Mouse (Mus musculus): Measurements from ENCODE around the gene Pla2g1b. TPM values are rescaled to one million over a fixed set of nuclear protein-coding genes. Genes with fewer than 3 reads are reported as not detected.
"Not testable (repeated sequence)": the region's sequence is repeated elsewhere in the genome, so short reads cannot be mapped to it uniquely, and the experiment has no call there.

Gene Pla2g1b
- total RNA-seq, 2 experiments from 2014 or later = 13.7 TPM; not detected in 1

GRCm38 (mm10) chr5:115483947-115484920, 18.2 kb downstream of the Pla2g1b start, which contains the start of gene Sirt4:
Gene Sirt4 (minus strand): TSS chr5:115484725.
- DNase-seq (ENCODE audit: low spot score in 2 of 2) = peak in 1 of 2 experiments; percentile 50

DNA sequence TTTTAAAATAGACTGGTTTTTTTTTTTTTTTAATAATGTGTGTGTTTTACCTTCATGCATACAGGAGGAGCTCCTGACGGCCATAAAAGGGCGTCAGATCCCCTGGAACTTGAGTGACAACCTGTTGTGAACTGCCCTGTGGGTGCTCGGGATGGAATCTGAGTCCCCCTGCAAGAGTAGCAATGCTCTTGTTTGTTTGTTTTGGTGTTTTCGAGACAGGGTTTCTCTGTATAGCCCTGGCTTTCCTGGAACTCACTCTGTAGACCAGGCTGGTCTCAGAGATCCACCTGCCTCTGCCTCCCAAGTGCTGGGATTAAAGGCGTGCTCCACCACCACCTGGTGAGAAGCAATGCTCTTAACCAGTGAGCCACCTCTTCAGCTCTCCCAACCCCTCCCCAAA, 18.9 kb downstream of the Pla2g1b start:
- DNase-seq (ENCODE audit: low spot score in 2 of 2) = no peak

DNA sequence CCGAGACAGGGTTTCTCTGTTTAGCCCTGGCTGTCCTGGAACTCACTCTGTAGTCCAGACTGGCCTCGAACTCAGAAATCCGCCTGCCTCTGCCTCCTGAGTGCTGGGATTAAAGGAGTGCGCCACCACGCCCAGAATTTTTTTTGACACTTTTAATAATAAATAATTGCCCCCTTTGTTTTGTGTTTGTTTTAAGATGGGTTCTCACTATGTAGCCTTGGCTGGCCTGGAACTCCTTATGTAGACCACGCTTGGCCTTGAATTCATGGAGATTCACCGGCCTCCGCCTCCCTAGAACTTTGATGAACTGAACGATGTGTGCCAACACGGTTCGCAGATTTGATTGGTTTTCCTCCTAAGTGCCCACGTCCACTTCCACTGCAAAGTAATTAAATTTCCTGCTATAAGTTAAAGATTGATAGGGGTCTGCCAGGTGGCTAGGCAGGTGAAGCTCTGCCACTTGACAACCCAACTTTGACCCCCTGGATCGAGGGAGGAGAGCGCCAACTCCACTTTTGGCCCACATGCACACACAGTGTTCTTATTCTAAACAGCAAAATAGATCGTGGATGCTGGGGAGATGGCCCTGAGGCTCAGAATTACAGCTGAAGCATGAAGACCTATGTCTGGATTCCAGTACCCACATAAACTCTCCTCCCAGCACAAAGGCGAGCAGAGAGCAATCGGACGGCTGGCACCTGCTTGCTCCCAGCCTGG, 19.6 kb downstream of the Pla2g1b start:
- DNase-seq (ENCODE audit: low spot score in 2 of 2) = no peak

GRCm38 (mm10) chr5:115486726-115487125, 20.7 kb downstream of the Pla2g1b start:
- no peak for DNase-seq (ENCODE audit: low spot score in 2 of 2)

- DNase-seq (ENCODE audit: low spot score in 2 of 2) = no peak
Observed at GRCm38 (mm10) chr5:115487353-115487752, 21.3 kb downstream of the Pla2g1b start.

GRCm38 (mm10) chr5:115487942-115488580, 22.0 kb downstream of the Pla2g1b start:
- DNase-seq (ENCODE audit: low spot score in 2 of 2) = no peak

DNA sequence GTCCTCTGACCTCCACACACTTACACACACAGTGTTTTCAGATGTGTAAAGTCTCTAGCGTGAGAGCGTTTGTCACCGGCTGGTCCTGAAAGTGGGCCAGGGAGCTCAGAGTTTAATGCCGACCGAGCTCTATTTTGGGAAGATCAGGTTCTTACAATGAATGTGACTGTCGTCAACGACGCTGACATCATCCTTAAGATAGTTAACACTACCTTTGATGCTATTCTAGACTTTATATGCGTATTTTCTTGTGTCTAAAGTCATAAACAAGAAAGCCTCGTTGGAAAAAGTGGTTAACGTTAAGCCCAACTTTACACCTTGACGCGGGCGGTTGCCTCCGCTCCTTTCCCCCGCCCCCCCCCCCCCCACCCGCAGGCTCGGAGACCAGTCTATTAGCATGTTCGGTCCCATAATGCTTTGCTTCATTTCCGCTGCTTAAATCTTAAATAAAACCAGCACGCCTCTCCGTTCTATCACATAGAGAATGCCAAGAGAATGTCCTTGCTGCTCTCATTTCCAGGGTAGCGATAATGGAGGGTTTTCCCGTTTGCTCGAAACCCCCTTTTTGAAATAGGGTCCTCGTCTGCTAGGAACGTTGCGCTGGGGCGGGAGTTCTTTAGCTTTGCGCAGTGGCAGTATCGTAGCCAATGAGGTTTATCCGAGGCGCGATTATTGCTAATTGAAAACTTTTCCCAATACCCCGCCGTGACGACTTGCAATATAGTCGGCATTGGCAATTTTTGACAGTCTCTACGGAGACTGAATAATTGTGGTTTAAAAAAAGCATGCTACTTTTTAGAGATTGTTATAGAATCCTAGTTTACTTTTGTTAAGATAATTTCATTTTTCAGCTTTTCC, 23.0 kb downstream of the Pla2g1b start:
- peak; percentile 40 to 67 for DNase-seq (ENCODE audit: low spot score in 2 of 2)

GRCm38 (mm10) chr5:115489699-115490637, 23.9 kb downstream of the Pla2g1b start:
- DNase-seq (ENCODE audit: low spot score in 2 of 2) = peak; percentile 65 to 76

- no peak for DNase-seq (ENCODE audit: low spot score in 2 of 2)
Observed at GRCm38 (mm10) chr5:115490638-115491000, 24.6 kb downstream of the Pla2g1b start.

DNA sequence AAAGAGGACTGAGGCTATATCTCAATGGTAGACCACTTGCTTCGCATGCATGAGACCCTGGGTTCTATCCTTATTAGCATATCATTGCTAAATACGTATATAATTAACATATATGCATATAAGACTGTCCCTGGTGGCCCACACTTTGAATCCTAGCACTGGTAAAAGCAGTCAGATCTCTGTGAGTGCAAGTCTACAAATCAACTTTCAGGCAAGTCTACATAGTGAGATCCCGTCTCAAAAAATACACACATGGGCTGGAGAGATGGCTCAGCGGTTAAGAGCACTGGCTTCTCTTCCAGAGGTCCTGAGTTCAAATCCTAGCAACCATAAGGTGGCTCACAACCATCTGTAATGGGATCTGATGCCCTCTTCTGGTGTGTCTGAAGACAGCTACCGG, 25.0 kb downstream of the Pla2g1b start:
- DNase-seq (ENCODE audit: low spot score in 2 of 2) = no peak

DNA sequence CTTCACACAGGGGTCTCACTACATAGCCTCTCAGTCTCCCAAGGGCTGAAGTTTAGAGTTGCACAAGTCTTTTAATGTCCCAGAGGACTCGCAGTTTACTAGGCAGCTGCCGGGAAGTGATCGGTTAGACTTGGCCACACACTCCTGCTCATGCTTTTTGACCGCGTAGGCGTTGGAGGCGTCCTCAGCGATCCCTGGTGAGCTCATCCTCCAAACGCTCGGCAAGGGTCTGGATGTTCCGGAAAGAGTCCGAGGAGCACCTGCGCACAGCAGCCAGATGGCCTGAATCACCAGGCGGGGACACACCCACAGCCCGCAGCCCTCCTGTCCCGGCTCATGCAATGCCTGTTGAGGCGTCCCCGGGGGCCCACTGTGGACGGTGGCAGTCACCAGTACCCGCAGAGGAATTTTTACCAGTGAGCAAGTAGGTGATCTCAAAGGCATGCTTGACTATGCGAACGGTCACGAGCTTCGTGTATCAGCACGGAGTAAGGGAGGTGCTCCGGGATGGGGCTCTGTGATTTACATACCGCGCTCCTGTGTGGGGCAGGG, 25.8 kb downstream of the Pla2g1b start:
- no peak for DNase-seq (ENCODE audit: low spot score in 2 of 2)

GRCm38 (mm10) chr5:115492711-115493335, 26.8 kb downstream of the Pla2g1b start:
- DNase-seq (ENCODE audit: low spot score in 2 of 2) = no peak

DNA sequence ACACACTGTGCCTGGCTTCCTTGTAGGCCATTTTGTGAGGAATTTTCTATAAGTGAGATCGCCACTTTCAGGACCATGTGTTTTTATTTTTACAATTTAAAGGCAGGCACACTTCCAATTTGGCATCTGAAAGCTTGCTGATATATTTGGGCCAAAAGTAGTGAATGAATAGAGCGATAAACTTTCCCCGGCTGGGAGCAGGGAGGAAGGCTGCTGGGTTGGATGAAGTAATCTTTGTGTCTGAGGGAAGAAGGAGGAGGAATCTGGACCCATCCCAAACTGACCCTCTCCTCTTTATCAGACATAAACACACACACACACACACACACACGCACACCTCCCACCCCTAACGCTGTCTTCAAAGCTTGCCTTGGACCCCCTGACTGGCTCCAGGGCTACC, 27.4 kb downstream of the Pla2g1b start:
- DNase-seq (ENCODE audit: low spot score in 2 of 2) = no peak

DNA sequence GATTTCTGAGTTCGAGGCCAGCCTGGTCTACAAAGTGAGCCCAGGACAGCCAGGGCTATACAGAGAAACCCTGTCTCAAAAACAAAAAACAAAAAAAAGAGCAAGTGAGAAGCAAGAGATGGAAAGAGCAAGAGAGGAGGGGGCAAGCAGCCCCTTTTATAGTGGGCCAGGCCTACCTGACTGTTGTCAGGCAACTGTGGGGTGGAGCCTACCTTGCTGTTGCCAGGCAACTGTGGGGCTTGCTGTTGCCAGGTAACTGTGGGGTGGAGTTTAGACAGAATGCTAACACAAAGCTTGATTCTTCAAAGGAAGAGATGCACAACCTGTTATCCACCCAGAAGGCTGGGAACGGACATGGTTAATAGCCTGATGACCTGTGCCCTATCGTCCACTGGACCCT, 29.6 kb downstream of the Pla2g1b start:
- DNase-seq (ENCODE audit: low spot score in 2 of 2) = not testable (repeated sequence)

- DNase-seq (ENCODE audit: low spot score in 2 of 2) = no peak
Observed at GRCm38 (mm10) chr5:115497033-115497432, 31.0 kb downstream of the Pla2g1b start.

GRCm38 (mm10) chr5:115498307-115499240, 32.5 kb downstream of the Pla2g1b start:
- no peak for DNase-seq (ENCODE audit: low spot score in 2 of 2)

DNA sequence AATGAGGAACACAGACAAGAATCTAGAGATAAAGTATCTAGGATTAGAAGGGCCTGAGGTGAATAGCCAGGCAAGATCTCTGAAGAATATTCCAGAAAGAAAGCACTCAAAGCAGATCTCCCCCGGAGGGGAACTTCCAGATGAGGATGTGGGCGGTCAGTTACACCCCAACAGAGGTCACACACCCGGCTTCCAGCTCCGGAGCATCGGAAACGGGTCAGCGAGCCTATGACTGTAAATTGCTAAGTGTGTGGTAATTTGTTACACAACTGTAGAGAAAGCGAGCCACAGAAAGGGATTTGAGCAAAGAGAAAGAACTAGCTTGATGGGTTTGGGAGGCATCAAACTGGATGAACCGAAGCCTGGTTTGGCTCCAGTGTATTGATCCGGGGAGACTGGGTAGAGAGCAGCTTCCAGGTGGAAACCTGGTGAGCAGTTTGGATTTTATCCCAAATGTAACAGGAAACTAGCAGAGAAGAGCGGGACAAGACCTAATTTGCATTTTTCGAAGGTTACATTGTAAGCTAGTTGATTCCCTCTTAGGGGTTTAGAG, 34.4 kb downstream of the Pla2g1b start:
- DNase-seq (ENCODE audit: low spot score in 2 of 2) = no peak
